Comparison of ENCODE assay signal across 10 mouse cellular contexts in the genomic region with DNA sequence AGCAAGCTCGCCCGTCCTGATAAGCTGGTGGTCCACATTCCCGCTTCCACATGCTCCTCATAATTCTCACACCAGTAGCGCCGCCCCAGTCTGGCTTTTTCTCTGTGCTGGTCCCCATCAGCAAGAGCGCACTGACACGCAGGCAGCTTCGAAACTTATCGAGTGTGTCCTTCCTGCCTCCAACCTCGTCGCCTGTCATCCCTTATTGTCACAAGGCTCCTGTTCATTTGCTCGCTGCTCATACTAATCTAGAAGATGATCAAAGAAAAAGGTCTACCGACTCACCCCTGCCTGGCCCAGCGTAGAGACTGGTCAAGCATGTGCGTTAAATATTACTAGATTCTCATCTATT. TPM values are rescaled to one million over a fixed set of nuclear protein-coding genes. Genes with fewer than 3 reads are reported as not detected.
DNase-seq lines count a peak whose midpoint lies in the region; ATAC-seq lines count a peak whose summit lies in the region.
"Had no signal": no experiment of that assay in that cellular context is flagged by ENCODE, and none has a peak within 500 bp of the region (broad histone marks: within the 10 kb centered on the region; RNA-seq: fewer than 3 reads in every experiment).

No protein-coding gene starts in this region.

- H3K27ac ChIP-seq in embryonic facial prominence, embryonic 12.5 days: no peak overlapping the region
- H3K27ac ChIP-seq in embryonic facial prominence, embryonic 10.5 days (replicated peaks): no peak overlapping the region
- no peak overlapping the region for H3K27ac ChIP-seq in embryonic facial prominence, embryonic 14.5 days (replicated peaks; ENCODE audit: low read depth, low read length)
- no peak overlapping the region for H3K27ac ChIP-seq in limb, embryonic 13.5 days
- H3K27ac ChIP-seq: embryonic facial prominence, embryonic 13.5 days had no signal

- H3K27me3 ChIP-seq in embryonic facial prominence, embryonic 12.5 days: no peaks in the 10 kb centered on the region
- H3K27me3 ChIP-seq in embryonic facial prominence, embryonic 10.5 days (replicated peaks; ENCODE audit: low read depth, poor library complexity, severe bottlenecking): no peaks in the 10 kb centered on the region
- no peaks in the 10 kb centered on the region for H3K27me3 ChIP-seq in embryonic facial prominence, embryonic 14.5 days (replicated peaks; ENCODE audit: control insufficient read depth, insufficient read depth, low read length)
- no peaks in the 10 kb centered on the region for H3K27me3 ChIP-seq in limb, embryonic 13.5 days
- H3K27me3 ChIP-seq: embryonic facial prominence, embryonic 13.5 days had no signal

- 0 out of 2 replicates have a peak overlapping the region, but pooled peaks have one; percentile 7 for H3K4me2 ChIP-seq in embryonic facial prominence, embryonic 12.5 days (replicated peaks)
- H3K4me2 ChIP-seq in embryonic facial prominence, embryonic 14.5 days (ENCODE audit: low read depth, low read length): peak overlapping the region; percentile 15; the same call in 1 of the 2 replicates
- 0 out of 2 replicates have a peak overlapping the region, but pooled peaks have one; percentile 9 for H3K4me2 ChIP-seq in limb, embryonic 13.5 days (replicated peaks)
- H3K4me2 ChIP-seq: embryonic facial prominence, embryonic 13.5 days had no signal

- no peak for ATAC-seq in embryonic facial prominence, embryonic 12.5 days (ENCODE audit: insufficient number of reproducible peaks, insufficient read depth, low FRiP score, low TSS enrichment)
- ATAC-seq in embryonic facial prominence, embryonic 14.5 days (ENCODE audit: low read depth): no peak
- ATAC-seq in limb, embryonic 13.5 days (ENCODE audit: low FRiP score, low read depth): no peak
- ATAC-seq in erythroid progenitor cell, adult 5-6 weeks (replicated peaks; ENCODE audit: low FRiP score, poor library complexity, severe bottlenecking): no peak
- ATAC-seq in monocyte, adult 5-6 weeks (replicated peaks; ENCODE audit: insufficient number of reproducible peaks, low FRiP score, low TSS enrichment, poor library complexity, severe bottlenecking): no peak

- H3K4me1 ChIP-seq in embryonic facial prominence, embryonic 12.5 days: no peaks in the 10 kb centered on the region
- H3K4me1 ChIP-seq in embryonic facial prominence, embryonic 10.5 days: peaks cover 10% of the 10 kb centered on the region; the same call in 1 of the 2 replicates
- H3K4me1 ChIP-seq in embryonic facial prominence, embryonic 14.5 days (ENCODE audit: control insufficient read depth, insufficient read depth, low read length): no peaks in the 10 kb centered on the region
- no peaks in the 10 kb centered on the region for H3K4me1 ChIP-seq in limb, embryonic 13.5 days
- H3K4me1 ChIP-seq: embryonic facial prominence, embryonic 13.5 days had no signal

- H3K36me3 ChIP-seq in embryonic facial prominence, embryonic 12.5 days: no peaks in the 10 kb centered on the region
- no peaks in the 10 kb centered on the region for H3K36me3 ChIP-seq in embryonic facial prominence, embryonic 10.5 days (replicated peaks)
- H3K36me3 ChIP-seq in embryonic facial prominence, embryonic 14.5 days (ENCODE audit: control insufficient read depth, insufficient read depth, low read length): no peaks in the 10 kb centered on the region
- no peaks in the 10 kb centered on the region for H3K36me3 ChIP-seq in limb, embryonic 13.5 days
- H3K36me3 ChIP-seq: embryonic facial prominence, embryonic 13.5 days had no signal

- no peak overlapping the region for H3K9ac ChIP-seq in embryonic facial prominence, embryonic 12.5 days
- H3K9ac ChIP-seq in embryonic facial prominence, embryonic 14.5 days (ENCODE audit: low read depth, low read length): no peak overlapping the region
- no peak overlapping the region for H3K9ac ChIP-seq in limb, embryonic 13.5 days
- H3K9ac ChIP-seq: embryonic facial prominence, embryonic 13.5 days had no signal

- no peak for DNase-seq in embryonic facial prominence, embryonic 10.5 days (ENCODE audit: low spot score)
- peak; percentile 32 for DNase-seq in 416B (ENCODE audit: low read depth)
- no peak for DNase-seq in embryonic facial prominence, embryonic 14.5 days (ENCODE audit: low spot score)
- no peak for DNase-seq in ovary, postnatal 36 days (ENCODE audit: low spot score)

- H3K9me3 ChIP-seq in embryonic facial prominence, embryonic 12.5 days: no peaks in the 10 kb centered on the region
- no peaks in the 10 kb centered on the region for H3K9me3 ChIP-seq in embryonic facial prominence, embryonic 10.5 days
- no peaks in the 10 kb centered on the region for H3K9me3 ChIP-seq in embryonic facial prominence, embryonic 14.5 days (ENCODE audit: control insufficient read depth, low read length)
- no peaks in the 10 kb centered on the region for H3K9me3 ChIP-seq in limb, embryonic 13.5 days
- H3K9me3 ChIP-seq: embryonic facial prominence, embryonic 13.5 days had no signal

- 73% methylated on average over 15 of the region's 15 CpGs for WGBS in embryonic facial prominence, embryonic 12.5 days
- 81% methylated on average over 15 of the region's 15 CpGs for WGBS in embryonic facial prominence, embryonic 10.5 days
- 71% methylated on average over 15 of the region's 15 CpGs for WGBS in embryonic facial prominence, embryonic 14.5 days
- 72% methylated on average over 15 of the region's 15 CpGs for WGBS in limb, embryonic 13.5 days

- H3K4me3 ChIP-seq in embryonic facial prominence, embryonic 12.5 days: no peak overlapping the region
- no peak overlapping the region for H3K4me3 ChIP-seq in embryonic facial prominence, embryonic 10.5 days
- no peak overlapping the region for H3K4me3 ChIP-seq in embryonic facial prominence, embryonic 14.5 days (ENCODE audit: low read depth, low read length)
- H3K4me3 ChIP-seq in limb, embryonic 13.5 days: no peak overlapping the region
- H3K4me3 ChIP-seq: embryonic facial prominence, embryonic 13.5 days had no signal

RNA-seq across cellular contexts. Expression of a gene that starts 44.8 kb away (rescaled TPM):
- polyA plus RNA-seq in embryonic facial prominence, embryonic 12.5 days (2016; fragmentation: Nextera tagmentation; extraction: Ambion mirVana): not detected in 2 replicates
- polyA plus RNA-seq in embryonic facial prominence, embryonic 10.5 days (2016; fragmentation: Nextera tagmentation; extraction: Ambion mirVana): not detected in 2 replicates
- not detected in 2 replicates for polyA plus RNA-seq in embryonic facial prominence, embryonic 14.5 days (2014; fragmentation: Nextera tagmentation; extraction: Ambion mirVana)
- polyA plus RNA-seq in limb, embryonic 13.5 days (2015; fragmentation: Nextera tagmentation; extraction: Ambion mirVana): not detected in 2 replicates
- not detected in 2 replicates for total RNA-seq in erythroid progenitor cell, adult 5-6 weeks (2015; ENCODE audit: low replicate concordance)
- total RNA-seq in erythroid progenitor cell, adult 5-6 weeks (2017; ENCODE audit: low replicate concordance): not detected in 2 replicates
- not detected in 3 replicates for total RNA-seq in monocyte, adult 5-6 weeks (2017)
- polyA plus RNA-seq: embryonic facial prominence, embryonic 13.5 days; liver, embryonic 16.5 days had no signal

RNA-seq across cellular contexts. Expression of a gene that starts 45.1 kb away (rescaled TPM):
- polyA plus RNA-seq in embryonic facial prominence, embryonic 12.5 days (2016; fragmentation: Nextera tagmentation; extraction: Ambion mirVana): not detected in 2 replicates
- not detected in 2 replicates for polyA plus RNA-seq in embryonic facial prominence, embryonic 10.5 days (2016; fragmentation: Nextera tagmentation; extraction: Ambion mirVana)
- not detected in 2 replicates for polyA plus RNA-seq in embryonic facial prominence, embryonic 14.5 days (2014; fragmentation: Nextera tagmentation; extraction: Ambion mirVana)
- polyA plus RNA-seq in limb, embryonic 13.5 days (2015; fragmentation: Nextera tagmentation; extraction: Ambion mirVana): 0.22 TPM in 1 of 2 replicates, not detected in the other
- total RNA-seq in erythroid progenitor cell, adult 5-6 weeks (2015; ENCODE audit: low replicate concordance): 3.4 TPM in 1 of 2 replicates, not detected in the other
- not detected in 2 replicates for total RNA-seq in erythroid progenitor cell, adult 5-6 weeks (2017; ENCODE audit: low replicate concordance)
- total RNA-seq in monocyte, adult 5-6 weeks (2017): 5.7 to 20.8 TPM (median 19.6 TPM) in 3 replicates
- polyA plus RNA-seq: embryonic facial prominence, embryonic 13.5 days; liver, embryonic 16.5 days had no signal
